Mouse (Mus musculus) c-Kit-positive CD71-negative TER-119-negative erythroid progenitor cells, embryonic 14.5 days (primary cell): ENCODE data around the gene Ankrd13b.

Experiments used
- DNase-seq: peaks from one replicate; pipeline ENCODE4 v3.0.0-alpha.2; 2013; ENCODE audit warnings: low read depth

Gene Ankrd13b

DNA sequence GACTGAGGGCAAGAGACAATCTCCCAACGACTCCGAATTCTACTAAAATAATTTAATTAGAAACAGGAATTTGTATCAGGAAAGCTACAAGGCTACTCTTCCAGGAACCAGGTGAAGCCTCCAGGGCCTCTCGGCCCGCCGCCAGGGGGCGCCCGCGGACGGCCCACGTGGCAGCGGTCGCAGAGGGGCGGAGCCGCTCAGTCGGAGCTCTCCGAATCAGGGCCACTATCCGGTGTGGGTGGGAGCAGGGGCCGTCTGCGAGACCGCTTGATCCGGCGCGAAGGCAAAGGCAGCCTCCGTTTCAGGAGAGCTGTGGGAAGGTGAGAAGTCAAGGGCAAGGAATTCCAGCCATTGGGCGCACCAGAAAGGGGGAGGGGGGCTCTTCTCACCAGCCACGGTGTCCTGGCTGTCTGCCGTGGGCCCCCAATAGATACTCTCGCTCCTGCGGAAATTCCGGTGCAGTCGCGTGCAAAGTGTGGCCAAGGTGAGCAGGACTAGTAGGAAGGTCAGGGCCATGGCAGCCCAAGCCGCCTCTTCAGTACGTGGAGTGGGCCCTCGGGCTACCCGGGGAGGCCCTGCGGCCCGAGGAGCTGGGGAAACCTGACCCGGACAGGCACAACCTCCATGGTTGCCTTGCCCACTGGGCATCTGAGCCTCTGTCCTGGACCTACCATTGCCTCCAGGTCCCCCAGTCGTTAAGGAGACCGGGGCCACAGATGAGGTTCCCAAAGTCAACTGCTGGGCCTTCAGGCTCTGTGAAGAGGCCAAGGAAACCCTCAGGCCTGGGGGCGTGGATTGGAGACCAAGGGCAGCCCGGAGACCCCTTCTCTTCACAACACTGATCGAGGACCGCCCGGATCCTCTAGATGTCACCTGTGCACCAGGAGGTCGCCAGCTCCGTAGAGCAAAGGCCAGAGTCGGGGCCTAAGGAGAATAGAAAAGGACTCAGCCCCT, 18.9 kb upstream of the Ankrd13b start:
- DNase-seq, result no peak

GRCm38 (mm10) chr11:77507426-77507825, 17.9 kb upstream of the Ankrd13b start:
- DNase-seq, result no peak

GRCm38 (mm10) chr11:77506941-77507340, 17.5 kb upstream of the Ankrd13b start:
- DNase-seq, result no peak

DNA sequence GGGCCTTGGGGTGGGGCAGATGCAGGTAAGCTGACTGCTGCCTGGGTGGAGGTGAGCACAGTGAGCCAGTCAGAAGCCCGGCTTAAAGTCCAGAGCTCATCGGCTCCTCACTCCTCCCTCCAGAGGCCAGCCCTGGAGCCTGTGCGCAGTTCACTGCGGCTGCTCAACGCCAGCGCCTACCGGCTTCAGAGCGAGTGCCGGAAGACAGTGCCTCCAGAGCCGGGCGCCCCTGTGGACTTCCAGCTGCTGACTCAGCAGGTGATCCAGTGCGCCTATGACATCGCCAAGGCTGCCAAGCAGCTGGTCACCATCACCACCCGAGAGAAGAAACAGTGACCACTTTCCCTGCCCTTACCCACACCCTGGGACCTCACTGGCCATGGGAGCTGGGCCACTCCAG, 16.8 kb upstream of the Ankrd13b start:
- no peak for DNase-seq

DNA sequence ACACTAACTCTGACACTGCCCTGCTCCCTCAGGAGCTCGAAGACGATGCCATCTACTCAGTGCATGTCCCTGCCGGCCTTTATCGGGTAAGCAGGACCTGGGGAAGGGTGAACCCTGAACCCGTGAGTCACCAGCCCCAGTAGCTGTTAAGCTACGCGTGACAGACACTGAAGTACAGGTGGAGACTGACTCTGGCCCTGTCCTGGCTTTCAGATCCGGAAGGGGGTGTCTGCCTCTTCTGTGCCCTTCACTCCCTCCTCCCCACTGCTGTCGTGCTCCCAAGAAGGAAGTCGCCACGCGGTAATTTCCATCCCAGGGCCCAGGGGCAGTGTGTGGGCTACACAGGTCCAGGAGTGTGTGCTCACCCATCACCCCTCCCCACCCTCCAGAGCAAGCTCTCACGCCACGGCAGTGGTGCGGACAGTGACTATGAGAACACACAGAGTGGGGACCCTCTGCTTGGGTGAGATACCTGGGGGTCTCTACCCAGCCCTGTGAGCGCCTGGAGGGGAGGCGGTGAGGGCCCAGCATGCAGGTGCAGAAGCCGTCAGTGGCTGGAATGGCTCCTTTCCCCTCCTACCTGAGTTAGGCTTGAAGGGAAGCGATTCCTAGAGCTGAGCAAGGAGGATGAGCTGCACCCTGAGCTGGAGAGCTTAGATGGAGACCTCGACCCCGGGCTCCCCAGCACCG, 16.0 kb upstream of the Ankrd13b start:
- DNase-seq, result no peak

- DNase-seq, result no peak
These were observed 14.9 kb upstream of the Ankrd13b start for GRCm38 (mm10) chr11:77504377-77504776.

DNA sequence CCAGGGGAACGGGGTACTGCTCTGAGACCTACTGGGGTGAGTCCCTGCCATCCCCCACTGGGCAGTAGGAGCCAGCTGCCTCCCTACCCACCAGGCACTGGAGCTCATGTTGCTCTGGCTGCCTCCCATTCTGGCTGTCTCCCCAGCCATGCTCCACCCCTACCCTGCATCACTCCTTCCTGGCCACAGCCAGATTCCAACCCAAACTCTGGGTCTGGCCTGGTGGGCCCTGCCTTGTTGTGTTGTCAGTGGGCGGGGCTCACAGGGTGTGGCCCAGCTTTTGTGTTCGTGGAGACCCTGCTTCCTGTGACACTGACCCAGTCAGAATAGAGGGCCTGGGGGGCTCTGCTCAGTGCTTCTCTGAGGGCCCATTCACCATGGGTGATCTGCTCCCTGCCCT, 14.0 kb upstream of the Ankrd13b start:
- DNase-seq, result no peak

DNA sequence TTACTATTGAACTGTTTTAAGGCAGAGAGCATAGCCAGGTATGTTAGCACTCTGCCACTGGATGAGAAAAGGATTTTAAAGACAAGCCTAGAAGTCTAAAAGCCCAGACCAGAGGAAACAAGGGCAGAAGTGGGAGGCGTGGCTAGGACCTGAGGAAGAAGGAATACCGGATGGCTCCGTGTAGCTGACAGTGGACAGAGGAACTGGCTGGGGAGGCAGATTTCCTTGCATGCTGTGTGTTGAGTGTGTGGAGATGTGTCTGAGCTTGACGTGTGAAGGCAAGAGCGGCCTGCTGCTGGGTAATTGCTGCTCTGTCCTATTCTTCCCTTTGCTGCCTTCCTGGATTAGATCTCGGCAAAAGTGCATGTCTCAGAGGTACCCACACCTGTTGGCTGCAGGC, 13.0 kb upstream of the Ankrd13b start:
- DNase-seq, result no peak

DNA sequence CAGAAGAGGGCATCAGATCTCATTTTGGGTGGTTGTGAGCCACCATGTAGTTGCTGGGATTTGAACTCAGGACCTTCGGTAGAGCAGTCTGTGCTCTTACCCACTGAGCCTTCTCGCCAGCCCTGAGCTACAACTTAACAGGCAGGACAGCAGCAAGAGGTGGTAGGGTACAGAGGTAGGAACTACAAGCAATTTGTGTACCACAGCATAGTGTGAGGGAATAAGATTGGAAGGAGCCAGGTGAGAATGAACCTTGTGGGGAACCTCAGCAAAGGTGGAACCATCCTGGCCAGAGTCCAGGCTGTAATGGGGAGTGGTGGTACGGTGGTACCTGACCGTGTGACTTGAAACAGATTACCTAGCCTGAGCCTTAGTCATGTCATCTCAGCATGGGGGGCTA, 12.5 kb upstream of the Ankrd13b start:
- DNase-seq, result no peak

DNA sequence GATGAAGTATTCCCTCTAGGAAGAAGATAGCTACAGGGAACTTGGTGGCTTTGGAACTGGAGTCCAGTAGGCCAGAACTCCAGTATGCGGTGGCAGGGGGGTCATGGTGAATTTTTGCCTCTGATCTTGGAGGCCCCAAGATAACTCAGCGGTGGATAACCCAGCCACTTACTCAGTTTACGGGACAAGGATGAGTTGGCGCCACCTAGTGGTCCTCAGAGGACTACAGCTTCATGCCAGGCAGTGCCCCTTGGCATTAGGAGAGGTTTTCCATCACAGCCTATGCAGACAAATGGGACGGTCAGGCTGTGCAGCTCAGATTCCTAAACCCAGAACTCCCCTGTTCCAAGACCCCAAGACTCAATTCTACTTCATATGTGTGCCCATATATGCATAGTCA, 11.9 kb upstream of the Ankrd13b start:
- no peak for DNase-seq

DNA sequence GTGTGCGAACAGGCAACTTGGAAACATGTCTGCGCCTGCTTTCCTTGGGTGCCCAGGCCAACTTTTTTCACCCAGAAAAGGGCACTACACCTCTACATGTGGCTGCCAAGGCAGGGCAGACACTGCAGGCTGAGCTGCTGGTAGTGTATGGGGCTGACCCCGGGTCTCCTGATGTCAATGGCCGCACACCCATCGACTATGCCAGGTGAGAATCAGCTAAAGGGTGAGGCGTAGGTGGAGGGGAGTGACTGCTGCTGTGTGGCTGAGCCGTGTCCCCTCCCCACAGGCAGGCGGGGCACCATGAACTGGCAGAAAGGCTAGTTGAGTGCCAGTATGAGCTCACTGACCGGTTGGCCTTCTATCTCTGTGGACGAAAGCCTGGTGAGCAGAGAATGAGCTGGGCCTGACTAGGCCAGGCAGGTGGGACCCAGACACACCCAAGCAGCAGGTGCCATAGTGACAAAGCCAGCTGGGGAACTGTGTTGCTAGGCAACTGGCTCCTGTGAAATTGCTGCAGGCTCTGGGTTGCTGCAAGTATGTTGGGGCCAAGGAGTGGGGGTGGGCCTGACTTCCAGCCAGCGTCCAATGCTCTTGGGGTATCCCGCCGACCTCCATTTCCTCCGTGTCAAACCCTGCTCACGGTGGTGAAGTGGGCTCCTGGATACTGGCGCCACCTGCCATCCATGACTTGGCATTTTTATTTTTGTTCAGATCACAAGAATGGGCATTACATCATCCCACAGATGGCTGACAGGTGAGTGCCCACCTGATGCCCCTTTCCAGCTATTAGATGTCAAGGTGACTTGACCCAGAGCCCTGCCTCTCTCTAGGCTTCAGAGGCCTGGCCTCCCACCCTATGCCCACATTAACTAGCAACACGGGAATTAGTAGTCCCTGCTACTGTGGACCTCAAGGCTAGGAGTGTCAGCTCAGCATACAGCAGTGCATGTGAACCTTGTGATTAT, 11.2 kb upstream of the Ankrd13b start:
- no peak for DNase-seq

DNA sequence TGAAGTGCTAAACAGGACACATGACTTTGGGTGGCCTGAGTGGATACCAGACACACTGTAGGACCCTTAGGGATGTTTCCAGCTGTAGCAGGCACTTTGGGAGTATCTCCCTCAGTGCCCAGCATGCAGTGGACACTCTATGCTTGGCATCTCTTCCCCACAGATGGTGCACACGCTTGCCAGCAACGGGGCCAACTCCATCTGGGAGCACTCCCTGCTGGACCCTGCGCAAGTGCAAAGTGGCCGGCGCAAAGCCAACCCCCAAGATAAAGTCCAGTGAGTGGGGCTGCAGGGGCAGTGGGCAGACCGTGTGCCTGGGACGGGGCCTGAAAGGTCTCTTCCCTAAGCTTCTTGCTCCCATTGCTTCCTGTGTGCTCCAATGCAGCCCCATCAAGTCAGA, 9.9 kb upstream of the Ankrd13b start:
- DNase-seq, result no peak

GRCm38 (mm10) chr11:77498261-77499139, 9.0 kb upstream of the Ankrd13b start:
- no peak for DNase-seq

DNA sequence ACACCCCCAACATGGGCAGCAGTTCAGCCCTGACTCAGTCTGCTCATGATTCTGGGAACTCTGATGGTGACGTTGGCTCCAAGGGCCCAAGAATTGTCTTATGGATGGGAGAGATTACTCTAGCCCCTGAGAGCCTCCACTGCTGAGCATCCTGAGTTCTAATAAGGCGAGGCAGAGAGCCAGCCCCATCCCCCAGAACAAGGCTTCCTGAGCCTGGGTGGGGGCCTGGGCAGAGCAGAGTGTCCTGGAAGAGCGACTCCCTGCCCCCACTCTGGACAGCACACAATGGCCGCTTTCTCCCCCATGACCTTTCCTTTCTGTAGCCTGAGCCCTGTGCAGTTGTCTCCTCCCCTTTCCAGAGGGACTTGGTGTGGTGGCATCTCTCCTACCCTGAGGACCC, 8.4 kb upstream of the Ankrd13b start:
- DNase-seq, result no peak

DNA sequence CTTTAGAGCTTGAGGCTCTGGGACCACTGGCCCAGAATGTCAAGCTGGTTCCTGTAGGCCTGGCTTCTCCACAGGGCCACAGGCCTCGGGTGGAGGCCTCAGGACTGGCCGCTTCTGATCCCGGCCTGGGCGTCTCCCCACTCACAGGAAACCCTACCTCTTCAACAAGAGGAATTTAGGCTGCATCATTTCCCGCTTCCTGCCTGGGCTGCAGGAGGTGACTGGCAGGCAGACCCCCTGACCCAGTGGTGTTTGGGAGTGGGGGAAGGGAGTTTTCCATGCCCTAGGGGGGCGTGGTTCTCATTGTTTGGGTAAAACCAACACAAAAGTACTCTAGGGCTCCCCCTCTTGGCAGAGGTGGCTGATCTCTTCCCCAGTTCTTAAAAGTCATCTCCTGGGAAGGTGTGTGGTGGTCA, 7.9 kb upstream of the Ankrd13b start:
- DNase-seq, result no peak

- DNase-seq, result no peak
These were observed 6.0 kb upstream of the Ankrd13b start for GRCm38 (mm10) chr11:77495507-77495906.

DNA sequence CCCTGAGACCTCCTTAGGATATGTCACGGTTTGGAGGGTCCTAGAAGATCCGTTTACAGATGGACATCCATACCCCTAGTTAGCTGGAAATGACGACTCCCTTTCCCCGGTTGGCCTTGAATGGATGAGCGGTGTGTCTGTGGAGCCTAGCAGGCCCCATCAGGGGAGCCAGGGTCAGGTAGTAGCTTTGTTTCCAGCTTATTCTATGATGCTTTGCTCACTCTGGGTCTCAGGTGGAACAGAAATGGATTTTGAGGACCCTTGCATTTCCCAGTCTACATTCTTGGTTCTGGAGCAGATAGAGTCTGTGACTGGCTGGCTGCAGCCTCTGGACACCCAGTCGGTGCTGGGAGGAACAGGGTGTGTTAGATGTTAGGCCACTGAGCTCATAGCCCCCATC, 5.3 kb upstream of the Ankrd13b start:
- DNase-seq, result no peak

GRCm38 (mm10) chr11:77494344-77494676, 4.8 kb upstream of the Ankrd13b start:
- DNase-seq, result no peak

DNA sequence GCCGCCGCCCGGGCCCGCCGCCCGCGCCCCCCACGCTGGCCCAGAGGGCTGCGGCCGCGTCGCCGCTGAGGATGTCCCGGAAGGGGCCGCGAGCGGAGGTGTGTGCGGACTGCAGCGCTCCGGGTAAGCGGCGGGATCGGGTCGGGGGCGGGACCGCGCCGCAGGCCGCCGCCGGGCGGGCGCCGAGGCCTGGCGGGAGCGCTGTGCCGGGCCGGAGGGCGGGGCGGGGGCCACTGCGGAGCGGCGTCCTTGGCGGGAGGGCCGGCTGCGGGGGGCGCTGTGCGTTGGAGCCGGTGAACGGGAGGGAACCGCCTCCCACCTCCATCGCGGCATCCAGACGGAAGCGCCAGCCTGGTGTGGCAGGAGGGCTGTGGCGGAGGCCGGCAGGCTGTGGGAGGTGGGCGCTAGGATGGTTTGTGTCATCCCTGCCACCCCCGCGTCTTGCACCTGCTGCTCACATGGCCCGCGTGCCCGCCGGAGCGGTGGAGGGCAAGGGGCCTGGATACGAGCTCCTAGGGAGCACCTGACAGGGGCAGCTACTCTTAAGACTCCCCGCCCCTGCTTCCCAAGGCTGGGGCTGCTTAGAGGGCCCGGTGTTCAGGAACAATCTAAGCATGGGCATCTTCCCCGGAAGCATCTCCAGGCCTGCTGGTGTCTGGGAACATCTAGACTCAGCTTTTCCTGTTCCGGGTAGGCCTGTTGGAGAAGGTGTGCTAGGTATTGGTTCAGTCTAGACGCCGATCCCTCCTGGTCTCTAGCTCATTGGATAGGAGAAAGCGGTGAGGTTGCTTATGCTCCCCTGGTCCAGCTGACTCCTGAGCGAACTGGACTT, 4.2 kb upstream of the Ankrd13b start, which contains the start of gene Git1:
Git1 (plus strand) TSS at position 51 of the 832 bp plus-strand sequence.
- DNase-seq, result no peak

- DNase-seq, result no peak
These were observed 3.4 kb upstream of the Ankrd13b start for GRCm38 (mm10) chr11:77492911-77493332.
